Mouse (Mus musculus) hindbrain, embryonic 14.5 days (tissue): Measurements from ENCODE around the gene Mindy4. TPM values are rescaled to one million over a fixed set of nuclear protein-coding genes. Genes with fewer than 3 reads are reported as not detected.
"Not testable (repeated sequence)": the region's sequence is repeated elsewhere in the genome, so short reads cannot be mapped to it uniquely, and the experiment has no call there.

Experiments
- ATAC-seq: fragments of 200-750 bp; cut with Nextera tagmentation; 2 replicates; pipeline ENCODE4 v1.8.0; 2017; ENCODE audit warnings: moderate number of reproducible peaks, mild to moderate bottlenecking, moderate TSS enrichment, moderate library complexity; ENCODE audit not compliant: low FRiP score
- DNase-seq: peaks from one replicate; pipeline ENCODE4 v3.0.0-alpha.2; 2015; ENCODE audit warnings: low spot score
- H3K27ac ChIP-seq: fragments of 300-500 bp; sonication (generic); 2 replicates; pipeline ENCODE4 v1.5.1; 2014; ENCODE audit warnings: mild to moderate bottlenecking, moderate library complexity
- H3K27me3 ChIP-seq: fragments of 300-500 bp; sonication (generic); 2 replicates; pipeline ENCODE4 v1.6.1; 2014; ENCODE audit warnings: mild to moderate bottlenecking, low read length, mixed read lengths; ENCODE audit not compliant: control insufficient read depth, insufficient read depth
- H3K36me3 ChIP-seq: fragments of 300-500 bp; sonication (generic); replicated peaks from 2 replicates; pipeline ENCODE4 v1.6.1; 2014; ENCODE audit not compliant: control insufficient read depth, insufficient read depth
- H3K4me1 ChIP-seq: fragments of 300-500 bp; sonication (generic); replicated peaks from 2 replicates; pipeline ENCODE4 v1.6.1; 2014; ENCODE audit warnings: antibody characterized with exemption, low read length, mixed read lengths; ENCODE audit not compliant: control insufficient read depth, insufficient read depth
- H3K4me2 ChIP-seq: fragments of 300-500 bp; sonication (generic); replicated peaks from 2 replicates; pipeline ENCODE4 v1.6.1; 2014; ENCODE audit warnings: mild to moderate bottlenecking, moderate library complexity
- H3K4me3 ChIP-seq: fragments of 300-500 bp; sonication (generic); replicated peaks from 2 replicates; pipeline ENCODE4 v1.5.1; 2014; ENCODE audit warnings: mild to moderate bottlenecking, low read length
- H3K9ac ChIP-seq: fragments of 300-500 bp; sonication (generic); 2 replicates; pipeline ENCODE4 v1.6.1; 2014
- H3K9me3 ChIP-seq: fragments of 300-500 bp; sonication (generic); 2 replicates; pipeline ENCODE4 v1.6.1; 2016; ENCODE audit warnings: low read length; ENCODE audit not compliant: control insufficient read depth
- WGBS: fragments of 180-500 bp; shearing (Covaris S2); extraction: QIAGEN DNeasy Blood & Tissue Kit; methylation state at CpG from one replicate; pipeline ENCODE4 v1.1.7; 2014; 5-methylcytosine and 5-hydroxymethylcytosine counted together
- polyA plus RNA-seq: library from polyadenylated mRNA; unstranded; fragments of >200 nt; fragmentation: Nextera tagmentation; extraction: Ambion mirVana; gene quantifications from 2 replicates; pipeline ENCODE4 v1.2.1, GENCODE M21; 2014

Gene Mindy4
- polyA plus RNA-seq, 1 experiment from 2014 or later: 14.2 TPM

- Histone ChIP-seq H3K4me2 (no peak within 1 kb of the TSS), H3K4me3 (no peak within 1 kb of the TSS), H3K27ac (no peak within 1 kb of the TSS), H3K27me3 (peaks cover 34% of the 10 kb centered on the region), H3K9ac (no peak within 1 kb of the TSS), H3K9me3 (no peaks in the 10 kb centered on the region), H3K36me3 (no peaks in the 10 kb centered on the region), H3K4me1 (no peaks in the 10 kb centered on the region)
- 64% methylated on average over 1 of the region's 1 CpGs for WGBS
- DNase-seq (no peak), ATAC-seq (no peak)
Measured at GRCm38 (mm10) chr6:55174741-55175181, 28.4 kb upstream of the Mindy4 start, which contains the start of gene Inmt. Gene Inmt, minus strand, starts transcription at chr6:55175043.

DNA sequence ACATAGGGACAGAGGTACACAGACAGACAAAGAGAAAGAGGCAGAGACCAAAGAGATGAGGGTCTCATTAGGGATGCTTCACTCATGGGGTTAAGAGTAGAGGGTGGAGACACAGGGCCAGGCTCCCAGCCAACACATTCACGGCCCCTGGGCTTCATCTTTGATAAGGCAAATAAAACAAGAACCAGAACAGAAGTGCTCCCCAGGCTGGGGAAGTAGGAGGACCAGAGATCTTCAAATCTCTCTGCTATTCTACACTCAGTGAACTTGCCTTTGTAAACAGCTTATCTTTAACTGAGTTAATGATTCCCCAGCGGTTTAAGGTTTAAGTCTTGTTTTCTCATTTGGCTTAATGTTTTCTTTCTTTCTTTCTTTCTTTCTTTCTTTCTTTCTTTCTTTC lies 27.7 kb upstream of the Mindy4 start:
- Histone ChIP-seq H3K36me3 (no peaks in the 10 kb centered on the region), H3K4me2 (no peak overlapping the region), H3K4me3 (no peak overlapping the region), H3K9me3 (no peaks in the 10 kb centered on the region), H3K27me3 (peaks cover 28% of the 10 kb centered on the region), H3K4me1 (no peaks in the 10 kb centered on the region), H3K9ac (no peak overlapping the region), H3K27ac (no peak overlapping the region)
- DNase-seq (no peak), ATAC-seq (no peak)
- WGBS: 59% methylated on average over 2 of the region's 2 CpGs

GRCm38 (mm10) chr6:55175892-55176291 lies 27.3 kb upstream of the Mindy4 start:
- ATAC-seq (no peak), DNase-seq (no peak)
- H3K27me3 ChIP-seq: peaks cover 23% of the 10 kb centered on the region

GRCm38 (mm10) chr6:55177060-55177732 lies 26.0 kb upstream of the Mindy4 start:
- H3K27ac ChIP-seq: no peak overlapping the region
- H3K4me2 ChIP-seq: no peak overlapping the region
- WGBS: 37% methylated on average over 12 of the region's 12 CpGs
- no peak overlapping the region for H3K4me3 ChIP-seq
- H3K36me3 ChIP-seq: no peaks in the 10 kb centered on the region
- H3K9me3 ChIP-seq: no peaks in the 10 kb centered on the region
- H3K27me3 ChIP-seq: peaks cover 19% of the 10 kb centered on the region; the same call in 1 of the 2 replicates
- no peak for ATAC-seq
- H3K4me1 ChIP-seq: no peaks in the 10 kb centered on the region
- H3K9ac ChIP-seq: no peak overlapping the region
- DNase-seq: no peak

More at GRCm38 (mm10) chr6:55175892-55176291, 27.3 kb upstream of the Mindy4 start:
- no peak overlapping the region for H3K4me3 ChIP-seq
- no peak overlapping the region for H3K4me2 ChIP-seq
- no peak overlapping the region for H3K27ac ChIP-seq
- no peak overlapping the region for H3K9ac ChIP-seq
- H3K36me3 ChIP-seq: no peaks in the 10 kb centered on the region
- H3K4me1 ChIP-seq: no peaks in the 10 kb centered on the region
- no peaks in the 10 kb centered on the region for H3K9me3 ChIP-seq
- WGBS: 61% methylated on average over 5 of the region's 5 CpGs

DNA sequence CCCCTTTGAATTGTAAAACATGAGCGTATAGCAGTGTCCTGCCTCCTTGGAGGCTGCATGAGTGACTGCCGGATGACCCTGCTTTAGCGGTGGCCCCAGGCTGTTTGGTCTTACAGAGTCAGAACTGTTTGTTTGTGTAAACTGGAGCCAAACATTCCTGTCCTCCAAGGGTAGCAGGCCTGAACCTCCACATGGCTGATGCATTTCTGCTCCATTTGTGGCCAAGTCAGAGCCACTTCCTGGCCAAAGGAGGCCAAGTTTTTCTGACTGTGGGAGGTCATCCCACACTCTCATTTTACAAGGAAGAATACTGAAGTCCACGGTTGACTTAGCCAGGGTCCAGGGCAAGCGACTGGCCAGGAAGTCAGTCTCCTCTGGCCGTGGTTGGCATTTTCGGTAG lies 23.6 kb upstream of the Mindy4 start:
- Histone ChIP-seq H3K4me2 (no peak overlapping the region), H3K9ac (no peak overlapping the region), H3K36me3 (no peaks in the 10 kb centered on the region), H3K4me3 (no peak overlapping the region), H3K9me3 (no peaks in the 10 kb centered on the region), H3K27ac (no peak overlapping the region), H3K27me3 (peaks cover 9% of the 10 kb centered on the region; the same call in 1 of the 2 replicates), H3K4me1 (no peaks in the 10 kb centered on the region)
- 82% methylated on average over 7 of the region's 7 CpGs for WGBS
- no peak for ATAC-seq
- no peak for DNase-seq

DNA sequence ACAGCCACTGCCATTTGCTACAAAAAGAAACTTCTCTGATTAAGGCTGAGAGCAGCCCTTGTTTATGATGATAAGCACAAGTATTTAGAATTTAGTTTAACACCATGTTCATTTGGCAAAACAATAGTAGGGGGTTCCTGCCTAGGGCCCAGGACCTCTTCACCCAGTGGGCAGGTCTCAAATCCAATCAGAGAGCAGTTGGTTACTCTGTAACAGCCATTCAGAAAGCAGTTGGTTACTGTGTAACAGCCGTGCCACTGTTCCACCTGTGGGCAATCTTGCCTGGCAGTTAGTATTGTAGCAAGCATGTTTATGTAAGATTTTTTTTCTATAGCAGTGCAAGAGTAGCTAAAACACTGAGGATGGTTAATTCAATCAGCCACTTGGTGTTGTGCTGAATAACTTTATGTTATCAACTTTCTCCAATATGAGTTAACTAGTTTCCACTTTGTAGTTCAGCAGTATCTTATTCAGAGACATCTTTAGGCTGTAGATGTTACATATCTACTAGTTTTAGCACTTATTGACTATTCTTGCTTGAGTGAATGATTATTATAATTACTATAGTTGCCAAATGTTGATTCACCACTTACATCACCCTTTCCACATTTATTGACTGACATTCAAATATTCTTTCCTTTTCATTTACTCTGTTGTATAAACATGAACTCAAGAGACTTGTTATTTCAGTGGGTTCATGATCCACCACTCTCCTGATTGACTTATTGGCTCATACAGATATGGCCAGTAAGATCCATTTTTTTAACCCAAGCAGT lies 20.3 kb upstream of the Mindy4 start:
- H3K4me2 ChIP-seq: no peak overlapping the region

DNA sequence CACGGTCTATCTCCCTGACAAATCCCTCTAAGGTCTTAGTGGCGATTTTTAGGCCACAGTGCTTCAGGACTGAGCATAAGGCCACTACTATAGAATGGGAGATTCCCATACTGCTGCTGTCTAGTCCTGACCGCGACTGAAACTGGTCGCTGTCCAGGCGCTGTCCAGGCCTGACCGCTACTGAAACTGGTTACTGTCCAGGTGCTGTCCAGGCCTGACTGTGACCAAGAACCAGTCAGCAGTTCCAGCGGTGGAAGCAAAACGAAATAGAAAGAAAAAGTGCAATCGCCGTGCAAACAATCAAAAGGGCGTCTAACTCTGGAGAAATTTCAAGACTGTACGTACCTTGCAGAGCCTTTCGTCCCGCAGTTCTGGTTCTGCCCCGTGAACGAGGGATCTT lies 15.4 kb upstream of the Mindy4 start:
- not testable (repeated sequence) for H3K27ac ChIP-seq, H3K9me3 ChIP-seq, H3K27me3 ChIP-seq, H3K4me2 ChIP-seq, ATAC-seq, H3K36me3 ChIP-seq, H3K9ac ChIP-seq, H3K4me1 ChIP-seq, H3K4me3 ChIP-seq, DNase-seq
- WGBS: 93% methylated on average over 17 of the region's 17 CpGs

More for the DNA sequence above, 20.3 kb upstream of the Mindy4 start:
- Histone ChIP-seq H3K36me3 (no peaks in the 10 kb centered on the region), H3K9me3 (no peaks in the 10 kb centered on the region), H3K4me1 (no peaks in the 10 kb centered on the region), H3K27ac (no peak overlapping the region), H3K4me3 (no peak overlapping the region), H3K27me3 (no peaks in the 10 kb centered on the region), H3K9ac (no peak overlapping the region)
- ATAC-seq: no peak
- 90% methylated on average over 1 of the region's 1 CpGs for WGBS
- DNase-seq: no peak

DNA sequence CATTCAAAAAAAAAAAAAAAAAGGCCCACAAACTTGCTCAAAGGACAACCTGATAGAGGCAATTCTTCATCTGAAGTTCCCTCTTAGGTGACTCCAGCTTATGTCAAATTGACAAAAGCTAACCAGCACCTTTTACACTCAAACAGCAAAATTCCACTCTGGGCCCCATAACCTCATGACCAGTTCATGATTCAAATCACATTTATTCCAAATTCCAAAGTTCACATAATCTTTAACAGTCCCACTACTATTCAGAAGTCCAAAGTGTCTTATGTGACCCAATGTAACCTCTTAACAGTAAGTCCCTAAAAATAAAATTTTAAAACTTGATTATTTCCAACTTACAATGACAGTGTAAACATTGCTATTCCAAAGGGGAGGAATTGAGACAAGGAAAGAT lies 13.8 kb upstream of the Mindy4 start:
- Histone ChIP-seq H3K4me3 (no peak overlapping the region), H3K36me3 (no peaks in the 10 kb centered on the region), H3K9ac (no peak overlapping the region), H3K27ac (no peak overlapping the region), H3K4me1 (no peaks in the 10 kb centered on the region), H3K4me2 (no peak overlapping the region), H3K9me3 (no peaks in the 10 kb centered on the region), H3K27me3 (no peaks in the 10 kb centered on the region)
- DNase-seq (no peak), ATAC-seq (no peak)

- H3K4me2 ChIP-seq: no peak overlapping the region
- ATAC-seq: no peak
- H3K27me3 ChIP-seq: no peaks in the 10 kb centered on the region
- no peak overlapping the region for H3K27ac ChIP-seq
- no peak overlapping the region for H3K9ac ChIP-seq
- H3K4me1 ChIP-seq: no peaks in the 10 kb centered on the region
- no peak for DNase-seq
- WGBS: 74% methylated on average over 4 of the region's 4 CpGs
- H3K4me3 ChIP-seq: no peak overlapping the region
- H3K9me3 ChIP-seq: 0 out of 2 replicates have a peak, but pooled peaks cover 6% of the 10 kb centered on the region
- no peaks in the 10 kb centered on the region for H3K36me3 ChIP-seq
Measured at GRCm38 (mm10) chr6:55191537-55191936, 11.6 kb upstream of the Mindy4 start.
